Mouse (Mus musculus): ENCODE results near the gene Fiz1. TPM values are rescaled to one million over a fixed set of nuclear protein-coding genes. Genes with fewer than 3 reads are reported as not detected.
A peak's percentile ranks its signal among the peaks of the same experiment; 100 is the strongest.

Fiz1 gene
- polyA plus RNA-seq, 1 experiment from 2014 or later = 46.4 TPM

- 0 out of 2 replicates have a peak, but pooled peaks cover 6% of the 10 kb centered on the region for H3K4me1 ChIP-seq (ENCODE audit: insufficient read depth)
- H3K4me2 ChIP-seq = no peak overlapping the region
- H3K27ac ChIP-seq (ENCODE audit: low read depth) = no peak overlapping the region
- no peak overlapping the region for H3K9ac ChIP-seq
- 69% methylated on average over 2 of the region's 2 CpGs for WGBS
- no peaks in the 10 kb centered on the region for H3K27me3 ChIP-seq (ENCODE audit: insufficient read depth, low read length)
- 0 out of 2 replicates have a peak, but pooled peaks have one; percentile 10 for TF ChIP-seq CTCF (IDR thresholded peaks at IDR 0.05; ENCODE audit: low read depth)
- no peak overlapping the region for H3K4me3 ChIP-seq (ENCODE audit: low read depth, low read length)
- DNase-seq = no peak
- no peaks in the 10 kb centered on the region for H3K36me3 ChIP-seq (ENCODE audit: insufficient read depth)
- no peaks in the 10 kb centered on the region for H3K9me3 ChIP-seq (ENCODE audit: low read depth, low read length)
- no peak for ATAC-seq (ENCODE audit: insufficient read depth)
Measured at GRCm38 (mm10) chr7:4999876-5000275, 14.6 kb downstream of the Fiz1 start.

DNA sequence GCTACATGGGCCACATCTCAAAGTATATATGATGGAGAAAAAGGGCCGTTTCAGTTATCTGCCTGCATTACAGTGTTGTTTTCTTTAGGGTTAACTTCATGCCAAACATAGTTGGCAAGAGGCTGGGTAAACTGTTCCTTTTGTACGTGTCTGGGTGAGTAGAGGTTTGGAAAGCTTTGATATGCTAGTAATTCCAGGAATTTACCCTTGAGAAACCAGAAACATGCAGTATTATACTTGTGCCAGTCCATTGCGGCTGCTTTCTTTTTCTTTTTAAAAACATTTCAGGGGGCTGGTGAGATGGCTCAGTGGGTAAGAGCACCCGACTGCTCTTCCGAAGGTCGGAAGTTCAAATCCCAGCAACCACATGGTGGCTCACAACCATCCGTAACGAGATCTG lies 17.6 kb downstream of the Fiz1 start:
- ATAC-seq (ENCODE audit: insufficient read depth) (no peak), DNase-seq (peak; percentile 33)
- 57% methylated on average over 6 of the region's 8 CpGs for WGBS
- Histone ChIP-seq H3K27ac (ENCODE audit: low read depth) (peak overlapping the region; percentile 74), H3K36me3 (ENCODE audit: insufficient read depth) (peaks cover 20% of the 10 kb centered on the region), H3K9ac (no peak overlapping the region), H3K4me2 (peak overlapping the region; percentile 66), H3K9me3 (ENCODE audit: low read depth, low read length) (peaks cover 6% of the 10 kb centered on the region; the same call in 1 of the 2 replicates), H3K27me3 (ENCODE audit: insufficient read depth, low read length) (0 out of 2 replicates have a peak, but pooled peaks cover 3% of the 10 kb centered on the region), H3K4me3 (ENCODE audit: low read depth, low read length) (peak overlapping the region; percentile 67), H3K4me1 (ENCODE audit: insufficient read depth) (peaks cover 9% of the 10 kb centered on the region; the same call in 1 of the 2 replicates)
- no peak for TF ChIP-seq CTCF (IDR thresholded peaks at IDR 0.05; ENCODE audit: low read depth)

GRCm38 (mm10) chr7:4996003-4996895 lies 18.2 kb downstream of the Fiz1 start, which contains the start of gene Zfp579:
Gene Zfp579, minus strand, starts transcription at chr7:4996158.
- Histone ChIP-seq H3K4me3 (ENCODE audit: low read depth, low read length) (peak within 1 kb of the TSS; percentile 67), H3K27me3 (ENCODE audit: insufficient read depth, low read length) (0 out of 2 replicates have a peak, but pooled peaks cover 3% of the 10 kb centered on the region), H3K36me3 (ENCODE audit: insufficient read depth) (peaks cover 24% of the 10 kb centered on the region), H3K4me1 (ENCODE audit: insufficient read depth) (peaks cover 9% of the 10 kb centered on the region; the same call in 1 of the 2 replicates), H3K4me2 (peak within 1 kb of the TSS; percentile 66), H3K27ac (ENCODE audit: low read depth) (peak within 1 kb of the TSS; percentile 74), H3K9ac (peak within 1 kb of the TSS; percentile 85), H3K9me3 (ENCODE audit: low read depth, low read length) (peaks cover 6% of the 10 kb centered on the region; the same call in 1 of the 2 replicates)
- TF ChIP-seq CTCF (IDR thresholded peaks at IDR 0.05; ENCODE audit: low read depth) = no peak
- ATAC-seq (ENCODE audit: insufficient read depth) = peak; percentile 89
- 5% methylated on average over 15 of the region's 26 CpGs for WGBS
- peak; percentile 95 for DNase-seq

- Histone ChIP-seq H3K9ac (peak overlapping the region; percentile 85), H3K36me3 (ENCODE audit: insufficient read depth) (peaks cover 24% of the 10 kb centered on the region), H3K27me3 (ENCODE audit: insufficient read depth, low read length) (0 out of 2 replicates have a peak, but pooled peaks cover 3% of the 10 kb centered on the region), H3K4me2 (peak overlapping the region; percentile 66), H3K4me3 (ENCODE audit: low read depth, low read length) (peak overlapping the region; percentile 67), H3K27ac (ENCODE audit: low read depth) (peak overlapping the region; percentile 74; the same call in 1 of the 2 replicates), H3K4me1 (ENCODE audit: insufficient read depth) (peaks cover 9% of the 10 kb centered on the region; the same call in 1 of the 2 replicates), H3K9me3 (ENCODE audit: low read depth, low read length) (peaks cover 6% of the 10 kb centered on the region; the same call in 1 of the 2 replicates)
- ATAC-seq (ENCODE audit: insufficient read depth) (peak; percentile 13; the same call in 1 of the 2 replicates), DNase-seq (no peak)
- TF ChIP-seq CTCF (IDR thresholded peaks at IDR 0.05; ENCODE audit: low read depth) = no peak
- 7% methylated on average over 19 of the region's 19 CpGs for WGBS
Measured at GRCm38 (mm10) chr7:4995268-4996002, 19.1 kb downstream of the Fiz1 start.

- Histone ChIP-seq H3K36me3 (ENCODE audit: insufficient read depth) (peaks cover 24% of the 10 kb centered on the region), H3K9ac (no peak overlapping the region), H3K4me3 (ENCODE audit: low read depth, low read length) (peak overlapping the region; percentile 67), H3K4me1 (ENCODE audit: insufficient read depth) (peaks cover 9% of the 10 kb centered on the region; the same call in 1 of the 2 replicates), H3K4me2 (peak overlapping the region; percentile 66; the same call in 1 of the 2 replicates), H3K27ac (ENCODE audit: low read depth) (no peak overlapping the region), H3K9me3 (ENCODE audit: low read depth, low read length) (peaks cover 6% of the 10 kb centered on the region; the same call in 1 of the 2 replicates), H3K27me3 (ENCODE audit: insufficient read depth, low read length) (0 out of 2 replicates have a peak, but pooled peaks cover 3% of the 10 kb centered on the region)
- DNase-seq (no peak), ATAC-seq (ENCODE audit: insufficient read depth) (no peak)
- no peak for TF ChIP-seq CTCF (IDR thresholded peaks at IDR 0.05; ENCODE audit: low read depth)
- 53% methylated on average over 59 of the region's 59 CpGs for WGBS
Measured at GRCm38 (mm10) chr7:4993999-4994788, 20.3 kb downstream of the Fiz1 start.
